Mouse (Mus musculus) embryonic fibroblast, embryonic 13.5 days (primary cell): ENCODE results near the gene Lce1a2. TPM values are rescaled to one million over a fixed set of nuclear protein-coding genes. Genes with fewer than 3 reads are reported as not detected.

Source experiments
- H3K27ac ChIP-seq: 2 replicates; pipeline ENCODE4 v1.5.1; 2012; ENCODE audit warnings: low read length, control low read depth, inconsistent platforms; ENCODE audit not compliant: insufficient read depth
- H3K4me1 ChIP-seq: 2 replicates; pipeline ENCODE4 v1.6.1; 2011; ENCODE audit warnings: low read length; ENCODE audit not compliant: control insufficient read depth, insufficient read depth
- H3K4me3 ChIP-seq: 2 replicates; pipeline ENCODE4 v1.5.1; 2011; ENCODE audit warnings: mild to moderate bottlenecking, control low read depth, low read length; ENCODE audit not compliant: insufficient read depth
- CTCF ChIP-seq: IDR thresholded peaks from 2 replicates; pipeline ENCODE4 v1.5.1; 2011; ENCODE audit warnings: mild to moderate bottlenecking, control low read depth, low read length, moderate library complexity, borderline replicate concordance; ENCODE audit not compliant: insufficient read depth
- POLR2A ChIP-seq: IDR thresholded peaks from 2 replicates; pipeline ENCODE4 v1.6.1; 2011; ENCODE audit warnings: low read depth, mild to moderate bottlenecking, control low read depth, low read length, moderate library complexity
- polyA plus RNA-seq: library from polyadenylated mRNA; stranded (reverse); fragments of >200 nt; gene quantifications from 2 replicates; pipeline ENCODE4 v1.2.4, GENCODE M21; 2011; ENCODE audit warnings: low read depth; ENCODE audit not compliant: missing spikeins, insufficient read length

Lce1a2 gene
- polyA plus RNA-seq, 1 experiment: not detected

DNA sequence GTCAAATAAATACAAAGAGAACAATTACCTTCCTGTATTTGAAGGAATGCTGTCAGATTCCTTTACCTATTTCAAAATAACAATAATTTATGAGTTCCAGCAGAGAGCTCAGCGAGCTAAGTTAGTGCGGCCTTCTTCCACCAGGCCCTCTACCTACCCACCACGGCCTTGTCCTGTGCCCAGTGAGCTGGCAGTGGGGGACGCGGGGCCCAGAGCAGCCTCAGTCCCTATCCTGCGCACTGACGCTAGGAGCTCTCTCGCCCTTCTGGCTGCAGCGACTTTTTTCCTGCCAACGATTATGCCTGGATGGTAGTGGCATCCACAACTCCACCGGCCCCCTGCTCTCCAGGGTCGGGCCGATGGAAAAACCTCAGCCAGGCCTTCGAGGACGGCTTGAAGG is 30.3 kb downstream of the Lce1a2 start:
- TF ChIP-seq CTCF (no peak), POLR2A (no peak)
- Histone ChIP-seq H3K4me1 (no peaks in the 10 kb centered on the region), H3K4me3 (no peak overlapping the region), H3K27ac (no peak overlapping the region)

DNA sequence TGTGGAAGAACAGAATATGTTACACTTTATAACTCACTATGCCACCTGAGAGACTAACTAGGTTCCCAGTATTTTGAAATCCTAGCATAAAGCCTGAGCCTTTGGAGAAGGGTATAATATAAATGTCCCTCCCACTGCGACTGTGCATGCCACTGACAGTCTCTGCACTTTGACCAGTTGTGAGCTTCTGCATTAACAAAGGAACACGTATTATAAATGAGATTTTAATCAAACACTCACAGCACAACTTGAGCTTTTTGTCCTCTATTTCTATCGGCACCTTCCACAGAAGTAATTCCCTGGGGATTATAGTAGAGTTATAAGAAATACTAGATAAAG is 31.5 kb downstream of the Lce1a2 start:
- no peak overlapping the region for H3K4me3 ChIP-seq
- H3K27ac ChIP-seq: no peak overlapping the region
- TF ChIP-seq CTCF (no peak), POLR2A (no peak)
- no peaks in the 10 kb centered on the region for H3K4me1 ChIP-seq

DNA sequence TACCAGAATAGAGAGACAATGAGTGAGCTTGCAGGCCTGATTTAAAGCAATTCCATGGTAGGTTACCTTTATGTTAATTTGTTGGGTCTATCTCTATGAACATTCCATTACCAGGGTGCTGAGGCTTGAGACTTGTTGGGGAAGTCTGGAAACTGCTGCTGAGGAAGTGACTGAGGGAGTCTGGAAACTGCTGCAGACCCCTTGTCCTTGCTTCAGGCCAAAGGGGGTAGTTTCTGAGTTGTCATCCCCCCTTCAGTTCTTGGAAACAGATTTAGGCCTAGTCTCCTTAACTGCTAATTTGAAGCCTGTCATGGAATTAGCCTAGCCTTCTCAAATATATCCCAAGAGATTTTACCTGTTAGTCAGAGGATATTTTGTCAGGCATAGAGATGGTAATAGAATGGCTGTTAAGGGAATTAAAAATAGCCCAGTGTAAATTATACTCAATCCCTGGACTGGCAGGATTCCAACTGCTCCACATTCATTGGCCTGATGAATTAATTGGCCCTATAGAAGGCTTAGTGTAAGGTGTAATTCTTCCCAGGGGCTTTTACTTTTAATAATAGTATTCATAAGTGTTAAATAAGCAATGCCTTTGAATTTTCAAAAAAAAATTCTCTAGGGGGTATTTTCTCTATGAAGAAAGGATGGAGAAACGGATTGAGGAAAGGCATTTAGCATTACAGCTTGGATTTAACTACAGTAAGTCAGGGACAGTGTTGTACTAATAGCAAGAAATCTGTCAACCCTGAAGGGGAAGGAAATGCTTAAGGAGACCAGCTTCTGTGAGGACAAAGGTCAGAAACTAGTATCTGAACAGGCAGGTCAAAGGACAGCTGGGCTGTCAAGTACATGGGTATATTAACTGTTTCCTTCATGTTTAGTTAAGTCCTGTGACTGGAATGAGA is 32.1 kb downstream of the Lce1a2 start:
- H3K4me3 ChIP-seq: no peak overlapping the region
- no peaks in the 10 kb centered on the region for H3K4me1 ChIP-seq
- no peak for TF ChIP-seq POLR2A
- TF ChIP-seq CTCF: no peak
- H3K27ac ChIP-seq: no peak overlapping the region

DNA sequence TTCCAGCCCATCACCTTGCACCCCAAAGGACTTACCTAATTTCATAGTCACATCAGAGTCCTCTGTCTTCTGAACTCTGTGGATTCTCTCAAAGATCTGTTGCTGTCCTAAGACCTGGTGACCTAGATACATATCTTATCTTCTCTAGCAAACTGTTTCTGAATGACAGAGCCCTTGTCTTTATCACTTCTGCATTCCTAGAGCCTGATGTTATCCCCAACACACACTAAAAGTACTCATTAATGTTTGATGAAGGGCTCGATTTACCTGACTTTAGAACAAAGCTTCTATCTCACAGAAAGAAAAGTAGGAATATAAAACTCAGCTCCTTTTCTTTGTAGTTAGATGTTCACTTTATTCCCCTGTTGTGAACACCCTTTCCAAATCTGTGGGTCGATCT is 48.6 kb downstream of the Lce1a2 start, which contains the start of gene Lce6a:
TSS of gene Lce6a (minus strand) at position 101 of the 400 bp plus-strand sequence.
- no peaks in the 10 kb centered on the region for H3K4me1 ChIP-seq
- TF ChIP-seq CTCF (no peak), POLR2A (no peak)
- no peak within 1 kb of the TSS for H3K4me3 ChIP-seq
- no peak within 1 kb of the TSS for H3K27ac ChIP-seq

Other genes with a start within 250 kb of the Lce1a2 start
- gene Gm9774, start 240.9 kb downstream of the Lce1a2 start, polyA plus RNA-seq: 25.6 and 29.8 TPM in 2 replicates
- 13.2 and 40.5 TPM in 2 replicates for gene Sprr2k, start 237.7 kb downstream of the Lce1a2 start, polyA plus RNA-seq
- not detected in 2 replicates for gene Sprr1b, start 231.5 kb downstream of the Lce1a2 start, polyA plus RNA-seq
- gene Sprr3, start 211.6 kb downstream of the Lce1a2 start, polyA plus RNA-seq: 0.42 TPM in 1 of 2 replicates, not detected in the other
- gene Sprr1a, start 184.4 kb downstream of the Lce1a2 start, polyA plus RNA-seq: 1.7 TPM in 1 of 2 replicates, not detected in the other
- gene Sprr4, start 169.8 kb downstream of the Lce1a2 start, polyA plus RNA-seq: not detected in 2 replicates
- gene 2310046K23Rik, start 135.8 kb downstream of the Lce1a2 start, polyA plus RNA-seq: not detected in 2 replicates
- gene Ivl, start 96.6 kb downstream of the Lce1a2 start, polyA plus RNA-seq: 0.25 TPM in 1 of 2 replicates, not detected in the other
- not detected in 2 replicates for gene Smcp, start 81.3 kb downstream of the Lce1a2 start, polyA plus RNA-seq
- gene 2210017I01Rik, start 62.8 kb downstream of the Lce1a2 start, polyA plus RNA-seq: not detected in 2 replicates
- not detected in 2 replicates for gene Lce6a, start 48.7 kb downstream of the Lce1a2 start, polyA plus RNA-seq
- not detected in 2 replicates for gene Lce1a1, start 22.0 kb downstream of the Lce1a2 start, polyA plus RNA-seq
- gene Lce1b, start 13.4 kb downstream of the Lce1a2 start, polyA plus RNA-seq: not detected in 2 replicates
- not detected in 2 replicates for gene Lce1c, start 8.9 kb upstream of the Lce1a2 start, polyA plus RNA-seq
- not detected in 2 replicates for gene Lce1d, start 16.9 kb upstream of the Lce1a2 start, polyA plus RNA-seq
- not detected in 2 replicates for gene Lce1e, start 38.8 kb upstream of the Lce1a2 start, polyA plus RNA-seq
- not detected in 2 replicates for gene Lce1f, start 50.0 kb upstream of the Lce1a2 start, polyA plus RNA-seq
- gene Gm38119, start 68.8 kb upstream of the Lce1a2 start, polyA plus RNA-seq: not detected in 2 replicates
- gene Lce1g, start 82.0 kb upstream of the Lce1a2 start, polyA plus RNA-seq: not detected in 2 replicates
- not detected in 2 replicates for gene Lce1h, start 94.8 kb upstream of the Lce1a2 start, polyA plus RNA-seq
- not detected in 2 replicates for gene Lce1i, start 108.6 kb upstream of the Lce1a2 start, polyA plus RNA-seq
- not detected in 2 replicates for gene Lce1j, start 120.2 kb upstream of the Lce1a2 start, polyA plus RNA-seq
- gene Lce1k, start 137.6 kb upstream of the Lce1a2 start, polyA plus RNA-seq: not detected in 2 replicates
- not detected in 2 replicates for gene Kprp, start 156.9 kb upstream of the Lce1a2 start, polyA plus RNA-seq
- gene Lce1l, start 181.0 kb upstream of the Lce1a2 start, polyA plus RNA-seq: not detected in 2 replicates
- gene 2310050C09Rik, start 199.9 kb upstream of the Lce1a2 start, polyA plus RNA-seq: not detected in 2 replicates